Mouse (Mus musculus) gastrocnemius, postnatal 36 days (tissue): Measurements from ENCODE around the gene Ctf1. TPM values are rescaled to one million over a fixed set of nuclear protein-coding genes. Genes with fewer than 3 reads are reported as not detected.
A peak's percentile ranks its signal among the peaks of the same experiment; 100 is the strongest.
"Not testable (repeated sequence)": the region's sequence is repeated elsewhere in the genome, so short reads cannot be mapped to it uniquely, and the experiment has no call there.

Source experiments
- DNase-seq, 2 experiments: peaks; one replicate each; pipeline ENCODE4 v3.0.0; 2022
- intact Hi-C: fragments of 180-260 bp; cut with DNase I; formaldehyde crosslinking; loops from one replicate; pipeline ENCODE4 v1.15.1; 2025
- total RNA-seq, 2 experiments: library from RNA; stranded (reverse); gene quantifications; 2 replicates each; pipeline ENCODE4 v1.2.3; 2021

Ctf1 gene
- total RNA-seq, 2 experiments from 2014 or later, result 14.6 to 18.7 TPM

- DNase-seq, result no peak
- intact Hi-C loops, result no loop called here
Observed at GRCm38 (mm10) chr7:127725490-127725889, 13.0 kb downstream of the Ctf1 start.

- no peak for DNase-seq
- intact Hi-C loops, result no loop called here
Observed at GRCm38 (mm10) chr7:127725924-127726323, 13.4 kb downstream of the Ctf1 start.

DNA sequence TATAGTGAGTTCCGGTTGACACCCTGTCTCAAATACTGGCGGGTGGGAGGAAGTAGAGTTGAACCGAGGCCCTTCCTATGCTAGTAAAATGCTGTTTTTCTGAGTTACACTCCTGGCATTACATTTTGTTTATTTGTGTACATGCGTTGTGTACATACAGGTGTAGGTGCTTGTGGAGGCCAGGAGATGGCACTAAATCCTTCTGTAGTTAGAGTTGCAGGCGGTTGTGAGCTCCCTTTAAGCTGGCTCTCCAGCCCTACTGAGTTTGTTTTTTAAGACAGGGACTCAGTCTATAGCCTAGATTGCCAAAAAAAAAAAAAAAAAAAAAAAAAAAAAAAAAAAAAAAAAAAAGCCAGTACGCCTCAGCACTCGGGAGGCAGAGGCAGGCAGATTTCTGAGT lies 15.4 kb downstream of the Ctf1 start:
- intact Hi-C loops, result no loop called here

DNA sequence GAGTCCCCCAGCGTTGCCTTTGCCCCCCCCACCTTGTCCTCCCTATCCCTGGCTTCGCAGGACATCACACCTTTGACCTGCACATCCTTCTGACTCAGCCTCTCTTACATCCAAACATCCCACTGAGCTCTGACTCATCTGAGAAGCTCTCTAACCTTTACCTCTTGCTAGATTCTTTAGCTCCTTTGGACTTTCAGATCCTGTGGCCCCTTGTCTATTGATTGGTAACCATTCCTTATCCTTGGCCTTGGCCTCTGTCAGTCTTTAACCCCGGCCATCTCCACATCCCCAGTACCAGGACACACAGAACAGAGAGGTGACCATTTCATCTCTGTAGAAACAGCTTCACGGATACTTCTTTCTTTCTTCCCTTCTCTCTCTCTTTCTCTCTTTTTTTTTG lies 17.6 kb downstream of the Ctf1 start:
- DNase-seq, result no peak

More for the DNA sequence above, 15.4 kb downstream of the Ctf1 start:
- DNase-seq, result no peak

GRCm38 (mm10) chr7:127732066-127732465 lies 19.5 kb downstream of the Ctf1 start, which contains the start of gene Ctf2:
Ctf2 (minus strand) TSS chr7:127732166.
- intact Hi-C loops, DNase-seq: not testable (repeated sequence)

More for the DNA sequence above, 17.6 kb downstream of the Ctf1 start:
- intact Hi-C loops, result no loop called here

- peak in 1 of 2 experiments; percentile 44 for DNase-seq
- intact Hi-C loops, result loop anchor here (5.0 kb wide), 1 partner anchor 67 kb away; no protein-coding TSS in a partner anchor
Observed at GRCm38 (mm10) chr7:127744366-127745045, 32.0 kb downstream of the Ctf1 start, which contains the start of gene Fbxl19. Fbxl19 (plus strand) TSS chr7:127744543.

DNA sequence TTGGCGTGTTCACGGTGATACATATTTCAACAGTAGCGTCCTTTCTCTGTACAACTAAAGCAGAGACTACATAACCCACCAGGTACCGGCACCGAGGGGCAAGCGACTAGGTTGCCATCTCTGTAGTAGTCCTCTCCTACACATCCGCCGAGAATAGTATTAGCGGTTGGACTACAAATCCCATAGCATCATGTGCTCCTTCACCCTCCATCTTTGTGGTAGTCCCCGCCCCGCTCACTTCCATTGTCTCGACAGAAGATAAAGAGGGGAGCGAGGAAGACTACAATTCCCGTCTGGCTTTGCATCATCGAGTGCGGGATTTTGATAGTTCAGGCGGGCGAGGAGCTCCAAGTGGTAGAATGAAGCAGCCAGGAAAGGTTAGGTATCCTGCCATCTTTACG lies 32.7 kb downstream of the Ctf1 start:
- peak; percentile 80 to 85 for DNase-seq
- intact Hi-C loops, result no loop called here

- intact Hi-C loops, result no loop called here
Observed at GRCm38 (mm10) chr7:127745652-127746493, 33.3 kb downstream of the Ctf1 start.

GRCm38 (mm10) chr7:127746494-127747491 lies 34.3 kb downstream of the Ctf1 start:
- no peak for DNase-seq
- intact Hi-C loops, result no loop called here

More at GRCm38 (mm10) chr7:127745652-127746493, 33.3 kb downstream of the Ctf1 start:
- DNase-seq, result peak; percentile 86 to 91

DNA sequence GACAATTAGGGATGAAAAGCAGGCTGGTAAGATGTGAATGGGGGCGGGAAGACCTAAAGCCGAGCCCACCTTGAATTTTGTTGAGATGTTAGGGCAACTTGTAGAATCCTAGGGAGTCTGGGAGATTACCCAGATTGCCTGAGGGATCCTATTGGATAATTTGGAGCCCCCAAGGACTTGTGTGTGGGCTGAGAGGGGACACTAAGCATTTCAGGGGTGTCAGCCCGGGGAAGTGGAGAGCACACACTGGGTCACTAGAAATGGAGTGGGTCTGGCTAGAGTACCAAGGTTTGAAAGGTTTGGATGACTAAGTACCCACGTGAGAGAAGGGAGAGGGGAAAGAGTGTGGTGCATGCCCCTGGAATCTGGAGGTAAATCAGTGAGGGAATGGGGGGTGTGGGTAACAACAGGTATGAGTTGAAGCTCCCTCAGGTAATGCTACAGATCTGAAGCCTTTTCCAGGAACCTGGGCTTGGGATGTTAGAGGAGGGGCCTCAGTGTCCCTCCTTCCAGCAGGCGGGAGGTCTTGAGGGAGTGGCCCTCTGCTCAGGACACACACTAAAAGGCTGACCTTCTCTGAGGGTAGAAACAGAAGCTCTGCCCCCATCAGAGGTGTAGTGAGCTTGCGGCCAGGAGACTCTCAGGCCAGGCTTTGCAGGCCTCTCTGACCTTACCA lies 35.2 kb downstream of the Ctf1 start:
- intact Hi-C loops, result no loop called here
- DNase-seq, result no peak

DNA sequence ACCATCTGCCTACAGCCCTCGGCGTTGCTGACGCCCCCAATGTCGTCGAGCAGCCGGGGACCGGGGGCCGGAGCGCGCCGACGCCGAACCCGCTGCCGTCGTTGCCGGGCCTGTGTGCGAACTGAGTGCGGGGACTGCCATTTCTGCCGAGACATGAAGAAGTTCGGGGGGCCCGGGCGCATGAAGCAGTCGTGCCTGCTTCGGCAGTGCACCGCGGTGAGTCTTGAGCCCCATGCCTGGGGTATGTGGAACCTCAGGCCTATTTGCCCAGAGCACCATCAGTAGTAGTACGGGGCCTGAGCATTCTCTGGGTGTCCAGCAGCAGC lies 35.7 kb downstream of the Ctf1 start:
- DNase-seq, result no peak
- intact Hi-C loops, result no loop called here

DNA sequence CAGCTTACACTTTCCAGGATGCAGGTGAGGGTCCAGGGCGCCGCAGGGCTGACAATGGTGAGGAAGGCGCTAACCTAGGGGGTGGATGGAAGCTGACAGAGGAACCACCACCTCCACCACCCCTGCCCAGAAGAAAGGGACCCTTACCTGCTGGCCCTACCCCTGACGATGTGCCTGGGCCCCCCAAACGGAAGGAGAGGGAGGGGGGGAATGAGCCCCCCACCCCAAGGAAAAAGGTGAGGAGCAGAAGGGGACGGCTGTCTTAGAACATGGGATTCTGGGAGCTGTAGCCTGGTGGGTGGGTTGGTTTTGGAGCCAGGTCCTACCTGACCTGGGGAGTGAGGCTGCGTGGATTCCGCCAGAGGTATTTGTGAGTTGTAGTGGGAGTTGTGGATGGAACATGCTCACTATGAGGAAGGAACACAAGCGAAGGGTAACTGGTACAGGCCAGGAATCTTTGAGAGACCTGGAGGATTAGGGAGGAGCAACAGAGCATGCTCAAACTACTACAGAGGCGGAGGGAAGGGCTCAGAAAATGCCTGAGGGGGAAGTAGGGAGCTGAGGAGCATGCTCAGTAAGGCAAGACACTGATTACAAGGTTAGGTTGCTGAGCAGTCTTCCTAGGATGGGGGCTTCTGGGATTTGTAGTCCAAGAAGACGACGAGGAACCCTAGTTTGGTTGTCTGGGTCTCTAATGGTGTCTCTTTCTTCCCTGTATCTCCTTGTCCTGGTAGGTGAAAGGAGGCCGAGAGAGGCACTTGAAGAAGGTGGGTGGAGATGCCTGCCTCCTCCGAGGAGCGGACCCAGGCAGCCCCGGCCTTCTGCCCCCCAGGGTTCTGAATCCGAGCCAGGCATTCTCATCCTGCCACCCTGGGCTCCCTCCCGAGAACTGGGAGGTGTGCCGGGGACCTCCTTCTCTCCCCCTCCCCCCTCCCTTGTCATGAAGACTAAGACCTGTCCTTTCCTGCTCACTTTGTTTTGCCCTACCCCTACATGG lies 37.9 kb downstream of the Ctf1 start:
- no peak for DNase-seq
- intact Hi-C loops, result no loop called here

- intact Hi-C loops, result no loop called here
- no peak for DNase-seq
Observed at GRCm38 (mm10) chr7:127751619-127752018, 39.1 kb downstream of the Ctf1 start.

- intact Hi-C loops, result no loop called here
- no peak for DNase-seq
Observed at GRCm38 (mm10) chr7:127752069-127752468, 39.5 kb downstream of the Ctf1 start.

GRCm38 (mm10) chr7:127753158-127753557 lies 40.6 kb downstream of the Ctf1 start:
- DNase-seq, result no peak
- intact Hi-C loops, result no loop called here

GRCm38 (mm10) chr7:127753741-127754140 lies 41.2 kb downstream of the Ctf1 start:
- DNase-seq, result no peak
- intact Hi-C loops, result no loop called here

DNA sequence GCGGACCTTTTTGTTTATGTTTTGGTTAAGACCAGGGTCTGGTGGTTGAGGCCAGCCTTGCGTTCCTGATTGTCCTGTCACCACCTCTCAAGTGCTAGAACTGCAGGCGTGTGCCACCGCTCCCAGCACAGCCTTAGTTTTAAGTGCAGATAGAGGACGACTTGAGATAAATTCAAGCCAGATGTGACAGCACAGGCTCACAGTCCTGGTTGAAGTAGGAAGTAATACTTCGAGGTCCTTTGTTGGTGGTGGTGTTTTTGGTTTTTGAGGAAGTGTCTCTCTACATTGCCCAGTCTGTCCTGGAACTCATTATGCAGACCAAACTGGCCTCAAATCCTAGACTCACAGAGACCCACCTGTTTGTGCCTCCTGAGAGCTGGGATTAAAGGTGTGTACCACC lies 47.2 kb downstream of the Ctf1 start:
- intact Hi-C loops, result loop anchor here (5.0 kb wide), 1 partner anchor 87 kb away; no protein-coding TSS in a partner anchor
- DNase-seq, result no peak

DNA sequence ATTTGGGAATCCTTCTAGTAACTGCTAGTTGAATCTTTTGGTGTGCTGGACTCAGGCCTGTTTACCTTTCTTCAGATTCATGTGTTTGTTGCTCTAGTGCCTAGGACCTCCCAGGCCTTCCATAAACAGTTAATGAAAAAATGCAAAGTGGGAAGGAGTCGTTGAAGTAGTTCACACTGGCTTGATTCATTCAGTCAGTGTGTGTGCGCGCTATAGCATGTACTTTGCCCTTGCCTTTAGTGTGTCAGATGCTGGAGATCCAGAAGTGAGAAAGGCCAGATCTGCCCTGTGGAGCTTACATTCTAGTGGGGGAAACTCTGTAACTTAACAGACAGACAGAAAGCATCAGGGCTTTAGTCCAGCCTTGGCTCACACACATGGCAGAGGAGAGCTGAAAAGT lies 47.9 kb downstream of the Ctf1 start:
- intact Hi-C loops, result no loop called here
- no peak for DNase-seq

DNA sequence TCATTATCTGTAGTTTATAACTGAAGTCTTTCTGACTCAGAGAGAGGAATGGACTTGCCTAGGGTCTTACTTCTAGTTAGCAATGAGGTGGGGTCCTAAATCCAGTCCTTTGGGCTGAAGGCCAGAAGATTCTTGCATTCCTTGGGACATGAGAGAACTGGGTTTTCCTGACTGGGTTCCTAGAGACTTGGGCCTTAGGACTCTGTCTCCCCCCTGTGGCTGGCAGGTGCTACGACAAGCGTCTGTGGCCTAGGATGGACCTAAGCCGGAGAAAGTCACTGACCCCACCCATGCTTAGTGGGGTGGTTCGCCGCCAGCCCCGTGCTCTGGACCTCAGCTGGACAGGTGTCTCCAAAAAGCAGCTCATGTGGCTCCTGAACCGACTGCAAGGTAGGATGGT lies 48.5 kb downstream of the Ctf1 start:
- intact Hi-C loops, result no loop called here
- peak; percentile 59 to 71 for DNase-seq
